Mouse (Mus musculus) cerebellum, adult 9-10 months (tissue): ENCODE measurements around the gene Dazap1.
"Not testable (repeated sequence)": the region's sequence is repeated elsewhere in the genome, so short reads cannot be mapped to it uniquely, and the experiment has no call there.

ENCODE experiments used
- DNase-seq: peaks from one replicate; pipeline ENCODE4 v3.0.0; 2022

Dazap1 gene

DNA sequence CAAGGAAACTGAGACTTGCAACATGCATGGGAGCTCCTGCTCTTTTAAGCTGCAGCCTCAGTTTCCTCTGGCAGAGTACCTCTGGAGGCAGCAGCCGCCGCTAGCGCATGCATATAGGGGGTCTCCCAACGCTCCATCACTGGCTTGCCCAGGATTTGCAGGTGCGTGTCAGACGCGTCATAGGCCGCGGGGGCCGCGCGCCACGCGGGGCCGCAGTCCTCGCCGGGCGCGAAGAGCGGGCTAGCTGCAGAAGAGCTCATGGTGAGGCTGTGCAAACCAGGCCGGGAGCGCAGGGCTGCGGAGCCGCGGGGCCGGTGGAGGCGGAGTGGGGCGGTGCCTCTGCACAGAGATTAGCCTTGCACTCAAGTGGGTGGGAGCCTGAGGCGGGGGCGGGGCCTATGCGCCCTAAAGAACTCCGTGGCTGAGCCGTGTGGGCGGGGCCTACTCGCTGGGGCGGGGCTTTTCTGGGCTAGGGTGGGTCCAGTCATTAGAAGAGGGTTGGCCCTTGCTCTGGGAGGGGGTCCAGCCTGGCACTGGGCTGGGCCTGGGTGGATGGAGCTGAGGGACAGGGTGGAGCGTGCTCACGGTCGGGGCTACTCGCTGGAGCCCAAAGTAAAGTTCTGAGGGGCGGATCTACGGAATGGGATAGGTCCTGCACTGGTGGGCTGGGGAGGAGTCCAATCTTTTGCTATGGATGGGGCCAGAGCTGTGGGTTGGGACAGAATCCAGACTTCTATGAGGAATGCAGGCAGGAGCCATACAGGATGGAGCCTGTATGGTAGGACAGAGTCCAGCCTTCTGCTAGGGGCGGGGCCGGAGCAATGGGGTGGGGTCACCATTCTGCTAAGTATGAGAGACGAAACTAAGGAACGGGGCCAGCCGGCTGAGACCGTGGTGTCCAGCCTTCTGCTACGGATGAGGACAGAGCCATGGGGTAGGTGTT, at the start of gene Dazap1, which contains the start of gene Gamt:
Dazap1 (plus strand) TSS at position 845 of the 943 bp plus-strand sequence.
Gamt (minus strand) TSS at position 371 of the 943 bp plus-strand sequence.
- peak; percentile 93 for DNase-seq

DNA sequence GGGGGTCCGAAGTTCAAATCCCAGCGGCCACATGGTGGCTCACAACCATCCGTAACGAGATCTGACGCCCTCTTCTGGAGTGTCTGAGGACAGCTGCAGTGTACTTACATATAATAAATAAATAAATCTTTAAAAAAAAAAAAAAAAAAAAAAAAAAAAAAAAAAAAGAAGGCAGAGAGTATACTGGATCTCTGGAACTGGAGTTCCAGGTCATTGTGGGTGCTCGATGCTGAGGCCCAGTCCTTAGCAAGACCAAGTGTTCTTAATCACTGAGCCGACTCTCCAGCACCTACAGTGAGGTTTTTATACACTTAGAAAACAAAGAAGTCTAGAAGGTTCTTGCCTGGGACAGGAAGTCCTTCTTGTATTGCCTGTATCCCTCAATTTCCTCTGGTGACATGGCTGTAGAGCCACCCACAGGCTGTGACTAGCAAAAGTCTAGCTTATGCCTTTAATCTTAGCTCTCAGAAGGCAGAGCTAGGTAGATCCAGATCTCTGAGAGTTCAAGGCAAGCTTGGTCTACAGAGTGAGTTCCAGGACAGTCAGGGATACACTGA, 49.7 kb upstream of the Dazap1 start:
- not testable (repeated sequence) for DNase-seq

DNA sequence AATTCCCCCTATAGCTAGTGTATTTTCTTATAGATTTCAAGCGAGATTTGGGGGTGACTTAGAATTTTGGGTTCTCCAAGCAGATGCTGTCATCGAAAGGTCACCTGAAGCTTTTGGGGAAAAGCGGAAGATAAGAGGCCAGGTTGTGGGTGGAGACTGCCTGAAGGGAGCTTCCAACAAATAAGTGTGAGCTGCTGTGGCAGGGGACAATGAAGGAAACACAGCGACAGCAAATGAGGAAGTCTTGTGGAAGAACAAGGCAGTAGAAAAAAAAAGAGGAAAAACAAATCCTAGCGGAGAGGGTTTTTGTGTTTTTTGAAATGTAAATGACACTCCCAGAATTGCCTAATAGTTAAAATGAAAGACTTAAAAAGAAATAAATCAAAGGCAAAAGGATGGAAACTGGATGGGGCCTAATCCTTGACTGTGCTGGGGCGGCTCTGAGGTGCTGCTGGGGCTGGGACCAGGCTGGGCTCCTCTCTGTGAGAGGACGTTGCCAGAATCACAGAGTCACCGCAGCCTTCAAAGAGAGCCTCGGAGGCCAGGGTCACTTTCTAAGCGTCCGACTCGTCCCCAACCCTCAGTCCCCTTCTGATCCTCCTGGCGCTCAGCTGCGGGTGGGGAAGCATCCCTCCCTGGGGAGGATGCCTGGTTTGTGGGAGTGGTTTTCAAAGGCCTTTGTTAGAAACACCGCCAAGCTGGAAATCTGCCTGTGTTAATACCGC, 46.1 kb upstream of the Dazap1 start:
- DNase-seq, result no peak

DNA sequence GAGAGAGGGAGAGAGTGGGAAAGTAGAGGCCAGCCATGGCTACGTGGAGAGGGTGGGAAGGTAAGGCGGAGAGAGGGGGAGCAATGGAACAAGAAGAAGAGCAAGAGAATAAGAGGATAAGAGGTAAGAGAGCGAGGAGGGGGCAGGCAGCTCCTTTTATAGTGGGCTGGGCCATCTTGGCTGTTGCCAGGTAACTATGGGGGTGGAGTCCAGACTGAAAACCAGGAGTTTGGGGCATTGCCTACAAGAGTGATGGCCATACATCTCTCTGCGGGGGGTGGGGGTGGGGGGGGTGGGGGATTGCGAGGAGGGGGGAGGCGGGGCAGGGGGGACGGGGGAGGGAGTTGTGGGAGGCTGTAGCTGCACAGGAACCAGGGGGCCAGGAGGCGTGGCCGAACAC, 40.6 kb upstream of the Dazap1 start:
- DNase-seq, result no peak

DNA sequence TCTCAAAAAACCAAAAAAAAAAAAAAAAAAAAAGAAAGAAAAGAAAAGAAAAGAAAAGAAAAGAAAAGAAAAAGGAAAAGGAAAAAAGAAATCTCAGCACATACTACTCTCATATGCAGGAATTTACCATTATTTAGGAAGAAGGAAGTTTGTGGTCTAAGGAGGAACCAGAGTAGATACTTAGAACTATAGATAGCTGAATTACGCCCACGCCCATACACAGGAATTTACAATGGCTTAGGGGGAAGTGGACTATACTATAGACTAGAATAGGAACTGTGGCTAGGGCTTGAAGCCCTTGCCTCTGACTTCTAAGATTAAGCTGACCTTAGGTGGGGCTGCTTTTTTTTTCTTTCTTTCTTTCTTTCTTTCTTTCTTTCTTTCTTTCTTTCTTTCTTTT, 38.1 kb upstream of the Dazap1 start:
- DNase-seq, result not testable (repeated sequence)

DNA sequence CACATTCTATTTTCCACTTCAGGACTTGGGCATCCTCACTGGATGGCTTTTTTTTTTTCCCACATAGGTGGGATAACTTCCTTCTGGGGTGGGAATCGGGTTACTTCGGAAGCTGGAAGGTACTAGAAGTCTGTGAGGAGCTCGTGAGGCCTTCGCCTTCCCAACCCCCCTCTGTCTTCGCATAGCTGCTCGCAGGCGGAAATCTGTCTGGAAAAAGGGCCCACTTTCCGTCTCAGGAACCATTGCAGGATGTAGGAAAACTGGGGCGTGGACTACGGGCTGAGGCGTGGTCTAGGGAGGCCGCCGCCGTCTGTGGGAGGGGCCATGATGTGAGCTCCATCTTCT, 35.2 kb upstream of the Dazap1 start:
- no peak for DNase-seq

DNA sequence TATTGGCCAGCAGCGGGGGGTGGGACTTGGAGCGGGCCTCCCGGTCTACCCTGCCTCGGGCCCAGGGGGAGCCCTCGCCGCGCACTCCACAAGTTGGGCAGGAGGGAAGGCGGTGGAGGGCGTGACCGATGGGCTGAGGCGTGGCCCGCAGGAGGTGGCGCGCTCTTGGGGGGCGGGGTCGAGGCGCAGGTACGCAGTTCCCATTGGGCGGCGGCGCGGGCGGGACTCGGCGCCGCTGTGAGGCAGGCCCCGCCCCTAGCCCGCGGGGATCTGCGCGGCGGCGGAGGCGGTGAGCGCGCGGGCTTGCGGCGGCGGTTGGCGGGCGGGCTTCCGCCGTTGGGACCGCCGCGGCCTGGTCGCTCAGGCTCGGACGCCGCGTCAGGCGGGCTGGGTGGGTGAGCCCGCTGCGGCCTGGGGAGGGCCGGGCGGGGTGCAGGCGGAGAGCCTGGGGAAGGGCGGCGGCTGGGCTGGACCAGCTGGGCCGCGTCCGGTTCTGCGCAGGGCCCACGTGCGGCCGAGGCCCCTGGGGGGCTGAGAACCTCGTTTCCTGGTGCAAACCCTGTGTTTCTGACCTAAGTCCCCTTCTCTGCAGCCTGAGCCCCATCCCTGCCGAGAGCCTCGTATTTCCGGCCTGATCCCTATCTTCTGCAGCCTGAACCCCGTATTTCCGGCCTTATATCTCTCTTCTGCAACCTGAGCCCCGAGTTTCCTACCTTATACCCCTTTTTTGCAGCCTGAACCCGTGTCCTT, 34.7 kb upstream of the Dazap1 start, which contains the start of gene Mum1:
Mum1 (plus strand) TSS at position 19 of the 750 bp plus-strand sequence.
- peak; percentile 99 for DNase-seq

DNA sequence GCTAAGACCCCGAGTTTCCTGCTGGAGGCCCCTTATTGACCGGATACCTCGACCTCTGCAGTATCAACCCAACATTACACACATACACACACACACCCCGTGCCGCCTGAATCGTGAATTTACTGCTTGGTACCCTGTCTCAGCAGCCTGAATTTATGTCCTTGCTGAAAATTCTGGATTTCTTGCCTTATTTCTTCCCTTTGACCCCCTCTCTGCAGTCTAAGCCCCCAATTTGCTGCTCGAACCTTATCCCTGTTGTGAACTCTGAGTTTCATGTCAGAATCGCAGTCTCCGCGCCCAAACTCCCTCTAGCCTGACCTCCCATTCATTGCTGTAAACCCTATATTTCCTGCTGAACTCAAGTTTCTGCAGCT, 34.1 kb upstream of the Dazap1 start:
- DNase-seq, result peak; percentile 49

DNA sequence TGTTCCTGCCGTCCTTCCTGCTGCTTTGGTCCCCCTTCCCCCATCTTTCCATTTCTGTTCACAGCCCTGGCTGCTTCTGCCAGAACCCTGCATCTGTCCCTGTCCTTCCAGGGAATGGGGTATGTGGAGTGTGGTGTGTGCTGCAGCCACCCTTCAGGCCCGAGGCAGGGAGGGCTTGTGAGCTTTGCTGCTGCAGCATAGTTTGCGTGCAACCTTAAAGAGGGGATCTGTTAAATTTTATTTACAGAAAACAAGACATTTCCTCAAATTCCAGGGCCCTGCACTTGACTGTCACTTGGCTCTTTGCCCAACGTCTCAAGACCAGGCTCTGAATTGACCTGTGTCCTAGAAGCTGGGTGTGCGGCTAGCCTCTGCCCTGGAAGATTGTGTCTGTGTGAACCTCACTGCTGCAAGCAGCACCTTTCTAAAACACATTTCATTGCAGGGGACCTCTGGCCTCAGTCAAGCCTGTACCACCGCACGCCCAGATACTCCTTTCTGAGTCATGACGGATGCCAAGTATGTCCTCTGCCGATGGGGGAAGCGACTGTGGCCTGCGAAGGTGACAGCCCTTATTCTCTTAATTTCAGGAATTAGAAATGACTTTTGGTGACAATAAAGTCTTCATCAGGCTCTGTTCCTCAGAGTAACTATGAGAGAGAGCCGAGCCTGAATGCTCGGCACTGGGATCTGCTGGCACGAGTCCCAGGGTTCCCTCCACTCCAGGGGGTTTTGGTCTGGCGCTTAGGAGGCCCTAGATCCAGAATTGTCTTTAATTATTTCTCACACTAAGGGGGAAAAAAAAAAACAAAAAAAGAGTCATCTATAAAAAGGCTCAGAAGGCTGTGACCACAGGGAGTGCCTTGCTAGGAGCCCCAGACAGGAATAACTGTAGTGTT, 33.2 kb upstream of the Dazap1 start:
- peak; percentile 66 for DNase-seq

DNA sequence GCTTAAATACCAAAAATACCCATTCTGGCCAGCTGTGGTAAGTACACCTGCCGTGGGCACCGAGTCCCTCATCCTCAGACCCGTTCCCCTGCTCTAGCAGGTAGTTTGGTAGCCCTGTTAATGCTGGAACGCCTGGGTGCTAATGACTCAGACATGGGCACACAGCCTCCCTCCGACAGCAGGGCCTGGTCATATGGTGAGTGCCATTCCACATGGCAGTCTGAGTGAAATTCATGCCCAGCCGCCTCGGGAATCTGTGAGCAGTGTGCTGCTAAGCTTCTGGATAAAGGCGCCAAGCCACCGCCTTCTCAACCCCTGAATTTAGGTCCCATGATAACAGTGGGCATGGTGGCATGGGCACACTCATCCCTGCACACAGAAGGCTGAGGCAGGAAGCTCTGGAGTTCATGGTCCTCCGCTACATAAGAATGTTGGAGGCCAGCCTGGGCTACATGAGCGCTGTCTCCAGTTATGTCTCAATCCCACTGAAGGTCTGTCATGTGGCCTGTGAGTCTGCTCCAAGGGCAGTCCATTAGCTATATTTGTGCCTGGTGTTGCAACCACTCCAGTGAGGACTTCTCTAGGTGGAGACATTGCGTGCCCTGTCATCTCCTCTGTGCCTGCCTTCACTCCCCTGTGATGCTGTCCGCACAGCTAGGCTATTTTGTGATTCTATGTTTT, 25.0 kb upstream of the Dazap1 start:
- no peak for DNase-seq

DNA sequence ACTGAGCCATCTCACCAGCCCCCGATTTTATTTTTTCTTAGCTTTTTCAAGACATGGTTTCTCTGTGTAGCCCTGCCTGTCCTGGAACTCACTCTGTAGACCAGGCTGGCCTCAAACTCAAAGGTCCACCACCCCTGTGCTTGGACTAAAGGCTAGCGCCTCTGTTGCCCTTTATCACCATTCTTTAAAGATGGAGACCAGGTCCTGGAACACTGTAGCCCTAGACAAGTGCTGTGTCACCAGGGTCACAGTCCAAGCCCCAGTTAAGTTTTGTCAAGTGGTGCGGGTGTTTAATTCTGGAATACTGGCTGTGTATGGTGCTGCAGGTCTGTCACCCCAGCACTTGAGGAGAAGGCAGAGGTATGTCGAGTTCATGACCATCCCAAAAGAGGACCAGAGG, 24.3 kb upstream of the Dazap1 start:
- DNase-seq, result no peak

DNA sequence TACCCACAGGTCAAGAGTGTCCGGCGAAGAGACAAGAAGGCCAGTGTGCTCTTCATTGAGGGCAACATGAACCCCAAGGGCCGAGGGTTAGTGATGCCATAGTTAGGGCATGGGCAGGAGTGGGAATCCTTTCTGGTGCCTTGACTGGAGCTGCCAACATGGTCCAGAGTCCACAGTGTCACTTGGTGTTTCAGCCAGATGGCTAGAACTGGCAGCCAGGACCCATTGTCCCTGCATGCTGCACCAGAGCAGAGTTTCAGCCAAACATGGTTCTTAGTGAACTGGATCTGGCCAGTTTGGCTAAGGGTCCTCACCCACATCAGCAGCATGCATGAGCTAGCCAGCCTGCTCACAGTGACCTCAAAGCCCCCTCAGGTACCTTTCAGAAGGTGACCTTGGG, 23.0 kb upstream of the Dazap1 start:
- DNase-seq, result no peak

DNA sequence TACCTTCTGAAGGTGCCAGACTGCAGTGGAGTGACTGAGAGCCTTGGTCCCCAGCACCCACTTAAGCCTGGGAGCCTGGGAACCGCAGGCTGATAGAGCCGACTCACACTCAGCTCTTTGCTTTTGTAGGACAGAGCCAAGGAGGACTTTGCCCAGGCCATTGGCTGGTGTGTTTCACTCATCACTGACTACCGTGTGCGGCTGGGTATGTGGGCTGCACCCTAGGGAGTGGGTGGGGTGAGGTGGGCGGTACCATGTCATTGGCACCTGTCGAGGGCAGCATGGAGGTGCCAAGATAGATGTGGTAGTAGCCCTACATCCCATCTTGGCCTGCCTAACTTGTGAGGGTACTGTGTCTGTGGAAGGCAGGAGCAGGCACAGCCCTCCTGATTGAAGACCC, 21.5 kb upstream of the Dazap1 start:
- DNase-seq, result no peak

DNA sequence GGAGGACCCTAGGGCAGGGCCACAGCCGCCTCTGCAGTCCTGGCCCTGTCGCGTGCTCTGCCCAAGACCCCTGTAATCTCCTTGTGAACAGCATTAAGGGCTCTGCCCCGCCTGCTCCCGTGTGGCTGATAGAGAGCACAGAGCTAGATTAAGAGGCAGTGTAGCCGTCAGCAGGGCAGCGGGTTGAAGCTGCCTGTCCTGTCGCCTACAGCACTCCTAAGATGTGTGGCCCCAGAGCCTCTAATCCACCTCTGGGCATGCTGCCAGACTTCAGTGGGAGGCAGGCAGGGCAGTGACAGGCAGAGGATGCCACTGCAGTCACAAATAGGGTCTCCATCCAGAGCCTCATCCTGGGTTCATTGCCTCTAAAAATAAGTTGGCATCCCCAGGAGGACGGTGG, 19.2 kb upstream of the Dazap1 start:
- no peak for DNase-seq

DNA sequence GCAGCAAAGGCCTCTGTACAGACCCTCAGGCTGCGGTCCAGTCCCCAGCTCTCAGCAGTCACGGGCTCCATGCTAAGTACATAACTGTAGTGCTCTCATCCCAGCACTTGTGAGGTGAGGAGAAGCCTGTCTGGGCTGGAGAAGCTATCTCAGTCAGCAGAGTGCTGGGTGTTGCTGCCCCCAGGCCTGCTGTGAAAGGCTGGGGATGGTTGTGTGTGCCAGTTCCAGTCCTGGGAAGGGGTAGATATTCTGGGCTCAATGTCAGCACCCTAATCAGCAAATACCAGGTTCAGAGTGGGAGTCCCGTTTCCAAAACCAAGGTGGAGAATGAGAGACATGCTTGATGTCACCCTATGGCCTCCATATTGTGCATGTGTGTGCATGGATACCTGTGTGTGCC, 18.7 kb upstream of the Dazap1 start:
- no peak for DNase-seq

DNA sequence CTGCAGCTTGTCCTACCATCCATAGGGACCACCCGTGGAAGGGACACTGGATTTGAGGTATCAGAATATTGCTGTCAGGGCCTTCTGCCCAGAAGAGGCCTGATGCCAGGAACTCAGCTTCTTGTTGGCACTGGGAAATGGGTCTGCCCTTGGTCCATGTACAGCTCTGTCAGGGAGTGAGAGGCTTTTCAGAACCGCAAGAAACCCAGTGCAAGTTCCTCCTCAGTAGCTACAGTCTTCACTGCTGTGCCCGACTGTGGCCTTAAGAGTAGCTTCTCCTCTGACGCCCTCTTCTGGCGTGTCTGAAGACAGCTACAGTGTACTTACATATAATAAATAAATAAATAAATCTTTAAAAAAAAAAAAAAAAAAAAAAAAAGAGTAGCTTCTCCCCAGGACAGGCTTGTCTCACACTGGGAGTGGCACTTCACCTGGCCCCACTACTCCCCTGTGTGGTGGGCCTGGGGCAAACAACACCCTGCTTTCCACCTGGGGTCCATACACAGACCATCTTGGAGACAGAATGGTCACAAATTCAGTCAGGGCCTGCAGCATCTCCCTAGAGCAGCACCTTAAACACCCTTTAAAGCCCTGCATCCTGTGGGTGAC, 16.4 kb upstream of the Dazap1 start:
- peak; percentile 72 for DNase-seq

DNA sequence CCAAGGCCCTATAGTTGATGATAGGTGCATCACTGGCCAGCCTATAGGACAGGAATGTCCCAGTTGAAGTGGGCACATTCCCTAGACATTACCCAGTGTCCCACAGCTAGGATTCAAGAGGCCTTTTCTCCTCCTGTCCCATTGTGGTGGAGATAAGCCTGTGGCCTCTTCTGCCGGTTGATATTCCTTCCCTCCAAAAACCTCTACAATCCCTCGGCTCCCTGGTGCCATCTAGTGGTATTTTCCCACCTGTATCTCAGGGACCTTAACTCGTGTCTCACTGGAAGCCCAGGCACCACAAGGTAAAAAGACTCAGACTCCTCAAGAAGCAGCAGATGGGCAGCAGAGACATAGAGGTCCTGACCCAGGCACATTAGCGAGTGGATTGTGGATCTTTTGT, 15.7 kb upstream of the Dazap1 start:
- DNase-seq, result peak; percentile 94

DNA sequence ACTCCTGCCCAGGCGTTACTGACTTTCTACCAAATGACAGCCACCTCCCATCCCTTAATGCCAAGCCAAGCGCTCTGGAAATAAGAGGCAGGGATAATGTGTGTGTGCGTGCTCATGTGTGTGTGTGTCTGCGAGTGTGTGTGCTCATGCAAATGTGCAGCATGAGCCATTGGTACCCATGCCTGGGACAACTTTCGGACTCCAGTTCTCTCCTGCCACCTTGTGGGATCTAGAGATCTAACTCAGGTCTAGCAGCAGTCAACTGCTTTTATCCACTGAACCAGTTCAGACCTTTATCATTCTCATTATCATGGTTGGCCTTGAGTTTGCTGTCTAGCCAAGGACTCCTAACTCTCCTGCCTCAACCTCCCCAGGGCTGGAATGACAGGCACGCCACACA, 13.4 kb upstream of the Dazap1 start:
- DNase-seq, result no peak

DNA sequence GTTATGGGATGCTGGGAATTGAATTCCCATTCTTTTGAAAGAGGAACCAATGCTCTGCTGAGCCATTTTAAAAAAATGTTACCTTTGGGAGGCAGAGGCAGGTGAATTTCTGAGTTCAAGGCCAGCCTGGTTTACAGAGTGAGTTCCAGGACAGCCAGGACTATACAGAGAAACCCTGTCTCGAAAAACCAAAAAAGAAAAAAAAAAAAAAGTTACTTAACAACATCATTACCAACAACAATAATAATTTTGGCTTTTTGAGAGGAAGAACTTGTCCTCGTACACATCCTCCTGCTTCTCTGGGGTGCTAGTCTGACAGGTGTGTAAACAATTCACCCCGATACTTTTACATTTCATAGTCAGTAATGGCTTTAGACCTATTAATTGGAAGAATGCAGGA, 12.8 kb upstream of the Dazap1 start:
- not testable (repeated sequence) for DNase-seq

DNA sequence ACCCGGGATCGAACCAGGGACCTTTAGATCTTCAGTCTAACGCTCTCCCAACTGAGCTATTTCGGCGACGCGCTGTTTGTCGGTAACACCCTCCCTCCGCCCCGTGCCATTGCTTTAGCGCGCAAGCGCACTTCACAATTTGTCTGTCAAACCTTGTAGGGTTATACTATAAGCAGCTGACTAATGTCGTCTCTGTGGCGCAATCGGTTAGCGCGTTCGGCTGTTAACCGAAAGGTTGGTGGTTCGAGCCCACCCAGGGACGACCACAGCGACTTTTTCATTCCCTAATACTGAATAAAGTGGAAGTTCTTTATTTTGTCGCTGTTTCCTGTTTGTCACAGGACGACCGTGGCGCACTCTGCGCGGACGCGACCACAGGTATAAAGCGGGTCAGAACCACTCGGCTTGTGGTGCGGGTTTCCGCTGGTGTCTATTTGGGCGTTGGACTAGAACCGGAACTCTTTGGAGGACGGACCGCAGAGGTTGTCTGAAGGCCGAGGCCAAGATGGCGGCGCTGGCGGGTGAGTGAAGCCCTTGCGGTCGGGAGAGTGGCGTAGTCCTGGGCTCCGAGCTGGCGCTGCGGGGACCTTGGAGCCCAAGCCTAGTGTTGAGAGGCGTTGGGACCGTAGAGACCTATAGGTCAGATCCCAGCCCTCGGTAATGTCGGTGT, 12.2 kb upstream of the Dazap1 start, which contains the start of gene Ndufs7:
Ndufs7 (plus strand) TSS at position 151 of the 670 bp plus-strand sequence.
- peak; percentile 99 for DNase-seq
